Mouse (Mus musculus): ENCODE measurements around the gene Slc22a14. TPM values are rescaled to one million over a fixed set of nuclear protein-coding genes. Genes with fewer than 3 reads are reported as not detected.

Slc22a14 gene
- polyA plus RNA-seq, 1 experiment from 2014 or later = not detected

- peaks cover 2% of the 10 kb centered on the region; the same call in 1 of the 2 replicates for H3K36me3 ChIP-seq
- 93% methylated on average over 3 of the region's 3 CpGs for WGBS
- ATAC-seq (ENCODE audit: low FRiP score, low read depth) = no peak
- no peak overlapping the region for H3K9ac ChIP-seq (replicated peaks)
- H3K9me3 ChIP-seq = no peaks in the 10 kb centered on the region
- peaks cover 28% of the 10 kb centered on the region for H3K4me1 ChIP-seq
- no peak overlapping the region for H3K4me2 ChIP-seq (replicated peaks)
- H3K4me3 ChIP-seq = no peak overlapping the region
- no peak overlapping the region for H3K27ac ChIP-seq (replicated peaks)
- H3K27me3 ChIP-seq = peaks cover 21% of the 10 kb centered on the region
Measured at GRCm38 (mm10) chr9:119338350-119338749, 27.0 kb downstream of the Slc22a14 start.

GRCm38 (mm10) chr9:119337842-119338241 lies 27.5 kb downstream of the Slc22a14 start:
- H3K4me2 ChIP-seq (replicated peaks) = no peak overlapping the region
- H3K9me3 ChIP-seq = no peaks in the 10 kb centered on the region
- H3K9ac ChIP-seq (replicated peaks) = no peak overlapping the region
- 89% methylated on average over 14 of the region's 14 CpGs for WGBS
- H3K4me3 ChIP-seq = no peak overlapping the region
- no peak overlapping the region for H3K27ac ChIP-seq (replicated peaks)
- H3K36me3 ChIP-seq = no peaks in the 10 kb centered on the region
- peaks cover 21% of the 10 kb centered on the region for H3K27me3 ChIP-seq
- ATAC-seq (ENCODE audit: low FRiP score, low read depth) = no peak
- H3K4me1 ChIP-seq = peaks cover 28% of the 10 kb centered on the region

GRCm38 (mm10) chr9:119335571-119335970 lies 29.8 kb downstream of the Slc22a14 start:
- peaks cover 21% of the 10 kb centered on the region for H3K27me3 ChIP-seq
- 88% methylated on average over 4 of the region's 4 CpGs for WGBS

GRCm38 (mm10) chr9:119334834-119335233 lies 30.5 kb downstream of the Slc22a14 start:
- 86% methylated on average over 2 of the region's 2 CpGs for WGBS
- peaks cover 18% of the 10 kb centered on the region for H3K27me3 ChIP-seq
- peaks cover 8% of the 10 kb centered on the region; the same call in 1 of the 2 replicates for H3K4me1 ChIP-seq
- no peaks in the 10 kb centered on the region for H3K36me3 ChIP-seq
- no peaks in the 10 kb centered on the region for H3K9me3 ChIP-seq
- ATAC-seq (ENCODE audit: low FRiP score, low read depth) = no peak
- H3K4me2 ChIP-seq (replicated peaks) = no peak overlapping the region
- no peak overlapping the region for H3K27ac ChIP-seq (replicated peaks)
- no peak overlapping the region for H3K4me3 ChIP-seq
- no peak overlapping the region for H3K9ac ChIP-seq (replicated peaks)

More at GRCm38 (mm10) chr9:119335571-119335970, 29.8 kb downstream of the Slc22a14 start:
- Histone ChIP-seq H3K4me3 (no peak overlapping the region), H3K27ac (replicated peaks) (no peak overlapping the region), H3K36me3 (no peaks in the 10 kb centered on the region), H3K9me3 (no peaks in the 10 kb centered on the region), H3K4me2 (replicated peaks) (no peak overlapping the region), H3K4me1 (peaks cover 14% of the 10 kb centered on the region; the same call in 1 of the 2 replicates), H3K9ac (replicated peaks) (no peak overlapping the region)
- no peak for ATAC-seq (ENCODE audit: low FRiP score, low read depth)

GRCm38 (mm10) chr9:119334324-119334723 lies 31.0 kb downstream of the Slc22a14 start:
- Histone ChIP-seq H3K4me3 (no peak overlapping the region), H3K4me1 (0 out of 2 replicates have a peak, but pooled peaks cover 3% of the 10 kb centered on the region), H3K27ac (replicated peaks) (no peak overlapping the region), H3K36me3 (no peaks in the 10 kb centered on the region), H3K9me3 (no peaks in the 10 kb centered on the region), H3K4me2 (replicated peaks) (no peak overlapping the region), H3K9ac (replicated peaks) (no peak overlapping the region), H3K27me3 (peaks cover 13% of the 10 kb centered on the region)
- no peak for ATAC-seq (ENCODE audit: low FRiP score, low read depth)
- WGBS = 68% methylated on average over 10 of the region's 10 CpGs

- ATAC-seq (ENCODE audit: low FRiP score, low read depth) = no peak
- 93% methylated on average over 15 of the region's 15 CpGs for WGBS
Measured at GRCm38 (mm10) chr9:119330186-119330963, 35.0 kb downstream of the Slc22a14 start.

GRCm38 (mm10) chr9:119328488-119328887 lies 36.9 kb downstream of the Slc22a14 start:
- Histone ChIP-seq H3K9ac (replicated peaks) (no peak overlapping the region), H3K36me3 (no peaks in the 10 kb centered on the region), H3K9me3 (no peaks in the 10 kb centered on the region), H3K27ac (replicated peaks) (no peak overlapping the region), H3K27me3 (no peaks in the 10 kb centered on the region), H3K4me1 (no peaks in the 10 kb centered on the region), H3K4me3 (no peak overlapping the region), H3K4me2 (replicated peaks) (no peak overlapping the region)
- 85% methylated on average over 3 of the region's 3 CpGs for WGBS
- ATAC-seq (ENCODE audit: low FRiP score, low read depth) = no peak

More at GRCm38 (mm10) chr9:119330186-119330963, 35.0 kb downstream of the Slc22a14 start:
- Histone ChIP-seq H3K27ac (replicated peaks) (no peak overlapping the region), H3K4me3 (no peak overlapping the region), H3K4me2 (replicated peaks) (no peak overlapping the region), H3K9me3 (no peaks in the 10 kb centered on the region), H3K4me1 (no peaks in the 10 kb centered on the region), H3K27me3 (no peaks in the 10 kb centered on the region), H3K9ac (replicated peaks) (no peak overlapping the region), H3K36me3 (no peaks in the 10 kb centered on the region)

- 73% methylated on average over 1 of the region's 1 CpGs for WGBS
- Histone ChIP-seq H3K36me3 (no peaks in the 10 kb centered on the region), H3K4me3 (no peak overlapping the region), H3K27ac (replicated peaks) (no peak overlapping the region), H3K9ac (replicated peaks) (no peak overlapping the region), H3K9me3 (no peaks in the 10 kb centered on the region), H3K4me2 (replicated peaks) (no peak overlapping the region), H3K4me1 (peaks cover 20% of the 10 kb centered on the region), H3K27me3 (no peaks in the 10 kb centered on the region)
- no peak for ATAC-seq (ENCODE audit: low FRiP score, low read depth)
Measured at GRCm38 (mm10) chr9:119324130-119324529, 41.2 kb downstream of the Slc22a14 start.

- ATAC-seq (ENCODE audit: low FRiP score, low read depth) = no peak
- Histone ChIP-seq H3K9ac (replicated peaks) (peak overlapping the region; percentile 72), H3K9me3 (no peaks in the 10 kb centered on the region), H3K36me3 (no peaks in the 10 kb centered on the region), H3K27me3 (no peaks in the 10 kb centered on the region), H3K4me3 (peak overlapping the region; percentile 91), H3K4me1 (peaks cover 20% of the 10 kb centered on the region), H3K27ac (replicated peaks) (peak overlapping the region; percentile 93), H3K4me2 (replicated peaks) (peak overlapping the region; percentile 74)
- WGBS = 9% methylated on average over 9 of the region's 9 CpGs
Measured at GRCm38 (mm10) chr9:119323260-119323645, 42.1 kb downstream of the Slc22a14 start.

GRCm38 (mm10) chr9:119322289-119323259 lies 42.8 kb downstream of the Slc22a14 start, which contains the start of gene Oxsr1:
Gene Oxsr1, minus strand, starts transcription at chr9:119322427.
- peak within 1 kb of the TSS; percentile 87 for H3K9ac ChIP-seq (replicated peaks)
- under 1% methylated on average over 72 of the region's 76 CpGs for WGBS
- peak within 1 kb of the TSS; percentile 93 for H3K27ac ChIP-seq (replicated peaks)
- no peaks in the 10 kb centered on the region for H3K9me3 ChIP-seq
- ATAC-seq (ENCODE audit: low FRiP score, low read depth) = peak; percentile 97
- no peaks in the 10 kb centered on the region for H3K27me3 ChIP-seq
- H3K36me3 ChIP-seq = no peaks in the 10 kb centered on the region
- peaks cover 20% of the 10 kb centered on the region for H3K4me1 ChIP-seq
- peak within 1 kb of the TSS; percentile 98 for H3K4me2 ChIP-seq (replicated peaks)
- peak within 1 kb of the TSS; percentile 91 for H3K4me3 ChIP-seq

GRCm38 (mm10) chr9:119321392-119322229 lies 43.7 kb downstream of the Slc22a14 start:
- peak overlapping the region; percentile 98 for H3K4me2 ChIP-seq (replicated peaks)
- H3K36me3 ChIP-seq = no peaks in the 10 kb centered on the region
- H3K27ac ChIP-seq (replicated peaks) = peak overlapping the region; percentile 93
- no peaks in the 10 kb centered on the region for H3K27me3 ChIP-seq
- no peaks in the 10 kb centered on the region for H3K9me3 ChIP-seq
- peaks cover 20% of the 10 kb centered on the region for H3K4me1 ChIP-seq
- peak overlapping the region; percentile 91 for H3K4me3 ChIP-seq
- peak overlapping the region; percentile 87 for H3K9ac ChIP-seq (replicated peaks)
- WGBS = under 1% methylated on average over 59 of the region's 59 CpGs
- ATAC-seq (ENCODE audit: low FRiP score, low read depth) = peak; percentile 50

Data from midbrain, embryonic 12.5 days (tissue).